Mouse (Mus musculus) kidney, adult 2 months (tissue): ENCODE data around the gene Lag3. TPM values are rescaled to one million over a fixed set of nuclear protein-coding genes. Genes with fewer than 3 reads are reported as not detected.
A peak's percentile ranks its signal among the peaks of the same experiment; 100 is the strongest.

Experiments
- DNase-seq: peaks from one replicate; pipeline ENCODE4 v3.0.0; 2021
- H3K27ac ChIP-seq: fragments of 200-500 bp; 2 replicates; pipeline ENCODE4 v1.5.1; 2012; ENCODE audit warnings: low read depth, low read length, control low read depth, inconsistent platforms; ENCODE audit not compliant: insufficient read depth
- H3K27me3 ChIP-seq: fragments of 200-500 bp; replicated peaks from 2 replicates; pipeline ENCODE4 v1.6.1; 2012; ENCODE audit warnings: mild to moderate bottlenecking, moderate library complexity, low read length, inconsistent platforms; ENCODE audit not compliant: control insufficient read depth, insufficient read depth
- H3K36me3 ChIP-seq: fragments of 200-500 bp; 2 replicates; pipeline ENCODE4 v1.6.1; 2012; ENCODE audit warnings: mild to moderate bottlenecking, moderate library complexity, low read length, inconsistent platforms; ENCODE audit not compliant: control insufficient read depth, insufficient read depth
- H3K4me1 ChIP-seq: fragments of 200-500 bp; 2 replicates; pipeline ENCODE4 v1.6.1; 2011; ENCODE audit warnings: low read length; ENCODE audit not compliant: control insufficient read depth, insufficient read depth
- H3K4me3 ChIP-seq: fragments of 200-500 bp; 2 replicates; pipeline ENCODE4 v1.5.1; 2011; ENCODE audit warnings: mild to moderate bottlenecking, low read depth, low read length, control low read depth; ENCODE audit not compliant: insufficient read depth
- CTCF ChIP-seq: fragments of 200-500 bp; conservative IDR thresholded peaks from 2 replicates; pipeline ENCODE4 v1.5.1; 2011; ENCODE audit warnings: low read depth, mild to moderate bottlenecking, control low read depth, low read length, moderate library complexity, mixed read lengths; ENCODE audit not compliant: insufficient read depth, insufficient read length
- POLR2A ChIP-seq: fragments of 200-500 bp; IDR thresholded peaks from one replicate; pipeline ENCODE4 v1.6.1; 2011; ENCODE audit warnings: low read depth, low read length, control low read depth
- WGBS: fragments of 180-500 bp; shearing (Covaris S2); methylation state at CpG from one replicate; pipeline ENCODE4 v1.1.7; 2018; 5-methylcytosine and 5-hydroxymethylcytosine counted together
- polyA plus RNA-seq: library from polyadenylated mRNA; depleted of rRNA; stranded (reverse); fragments of >200 nt; gene quantifications from 2 replicates; pipeline ENCODE4 v1.2.3, GENCODE M21; 2012

Gene Lag3
- polyA plus RNA-seq, 1 experiment: 1.5 TPM

GRCm38 (mm10) chr6:124920318-124921085, 9.0 kb upstream of the Lag3 start:
- Histone ChIP-seq H3K27me3 (no peaks in the 10 kb centered on the region), H3K27ac (peak overlapping the region; percentile 100), H3K36me3 (no peaks in the 10 kb centered on the region), H3K4me1 (peaks cover 17% of the 10 kb centered on the region), H3K4me3 (no peak overlapping the region)
- WGBS: 15% methylated on average over 9 of the region's 9 CpGs
- DNase-seq: peak; percentile 31
- TF ChIP-seq CTCF: no peak
- no peak for TF ChIP-seq POLR2A

DNA sequence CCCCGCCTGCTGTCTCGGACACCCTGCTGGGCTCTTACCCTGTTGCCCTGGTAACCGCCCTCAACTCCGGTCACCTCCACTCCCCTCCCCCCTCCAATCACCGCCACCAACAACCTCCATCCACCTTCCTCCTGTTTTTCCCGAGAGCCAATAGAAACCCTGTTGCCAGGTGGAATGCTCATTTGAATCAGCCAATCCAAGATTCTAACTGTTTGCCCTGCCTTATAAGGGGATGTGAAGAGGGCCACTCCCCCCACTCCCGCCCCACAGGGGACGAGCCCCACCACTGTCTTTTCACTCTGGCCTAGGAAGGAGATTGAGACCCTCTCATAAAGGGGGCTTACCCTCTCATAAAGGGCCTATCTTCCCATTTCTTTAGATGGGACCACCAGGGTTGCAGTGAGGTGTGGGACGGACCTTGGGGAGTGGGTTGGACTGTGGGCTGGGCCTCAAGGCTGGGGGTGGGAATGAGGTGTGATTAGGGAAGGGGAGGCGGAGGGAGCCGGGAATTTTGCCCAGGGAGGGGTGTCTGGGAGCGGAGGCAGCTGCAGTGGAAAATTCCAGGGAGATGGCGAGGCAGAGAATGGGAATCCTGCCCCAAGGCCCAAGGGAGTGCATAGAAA, 8.3 kb upstream of the Lag3 start, which contains the start of gene Ptms:
Ptms (minus strand) TSS at position 409 of the 623 bp plus-strand sequence.
- peak; percentile 99 for DNase-seq
- Histone ChIP-seq H3K36me3 (no peaks in the 10 kb centered on the region), H3K27ac (peak within 1 kb of the TSS; percentile 100), H3K27me3 (no peaks in the 10 kb centered on the region), H3K4me1 (peaks cover 14% of the 10 kb centered on the region), H3K4me3 (peak within 1 kb of the TSS; percentile 57)
- TF ChIP-seq POLR2A (no peak), CTCF (no peak)
- 2% methylated on average over 13 of the region's 13 CpGs for WGBS

DNA sequence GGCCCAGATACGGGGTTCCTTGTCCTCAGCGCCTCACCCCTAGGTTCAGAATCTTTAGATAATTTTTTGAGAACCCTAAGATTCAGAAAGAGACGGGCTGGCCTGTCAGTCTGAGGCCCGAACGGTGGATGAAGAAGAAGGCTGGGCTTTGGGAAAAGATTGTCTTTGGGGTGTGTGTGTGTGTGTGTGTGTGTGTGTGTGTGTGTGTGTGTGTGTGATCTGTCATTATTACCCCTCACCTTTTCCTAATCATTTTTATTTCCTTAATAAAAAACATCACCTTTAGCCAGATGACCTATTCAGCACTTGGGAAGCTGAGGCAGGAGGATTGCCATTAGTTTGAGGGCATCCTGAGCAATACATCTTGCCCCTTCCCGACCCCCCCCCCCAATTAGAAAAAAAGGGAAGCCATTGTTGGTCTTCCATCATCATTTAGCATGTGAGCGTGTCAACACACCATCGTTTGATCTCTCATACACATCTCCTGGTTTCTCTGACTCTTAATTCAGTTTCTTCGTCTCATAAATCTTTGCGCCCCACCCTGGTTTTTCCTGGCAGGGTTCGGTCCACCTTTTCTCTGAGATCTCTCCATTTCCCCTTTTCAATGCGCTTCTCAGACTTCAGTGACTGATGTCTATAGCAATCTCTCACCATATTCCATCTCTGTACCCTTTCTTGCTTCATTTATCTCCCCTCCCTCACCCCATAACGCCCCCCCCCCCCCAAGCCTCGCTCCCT, 7.6 kb upstream of the Lag3 start:
- Histone ChIP-seq H3K27me3 (no peaks in the 10 kb centered on the region), H3K4me1 (peaks cover 22% of the 10 kb centered on the region), H3K4me3 (no peak overlapping the region), H3K36me3 (peaks cover 1% of the 10 kb centered on the region; the same call in 1 of the 2 replicates), H3K27ac (peak overlapping the region; percentile 98)
- no peak for DNase-seq
- 17% methylated on average over 13 of the region's 14 CpGs for WGBS
- TF ChIP-seq CTCF (no peak), POLR2A (no peak)

DNA sequence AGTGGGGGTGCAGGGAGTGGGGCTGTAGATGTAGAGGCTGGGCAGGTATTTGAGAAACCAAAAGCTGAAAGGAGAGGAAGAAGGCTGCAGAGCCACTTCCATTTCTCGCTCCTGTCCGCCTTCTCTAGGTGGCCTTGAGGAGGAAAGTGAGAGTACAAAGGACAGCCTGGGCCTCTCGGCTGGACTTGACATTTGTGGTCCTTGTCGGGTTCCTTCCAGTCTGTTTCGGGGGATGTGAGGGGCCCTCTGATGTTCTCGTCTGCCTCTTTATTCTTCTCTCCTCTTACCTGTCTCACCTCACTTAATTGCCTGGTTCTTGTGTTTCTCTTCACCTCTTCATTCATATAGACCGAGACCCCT, 6.8 kb upstream of the Lag3 start:
- H3K36me3 ChIP-seq: peaks cover 3% of the 10 kb centered on the region; the same call in 1 of the 2 replicates
- H3K4me3 ChIP-seq: peak overlapping the region; percentile 96
- peaks cover 27% of the 10 kb centered on the region for H3K4me1 ChIP-seq
- H3K27me3 ChIP-seq: no peaks in the 10 kb centered on the region
- 7% methylated on average over 7 of the region's 7 CpGs for WGBS
- H3K27ac ChIP-seq: peak overlapping the region; percentile 98
- DNase-seq: no peak
- TF ChIP-seq CTCF: no peak
- no peak for TF ChIP-seq POLR2A

GRCm38 (mm10) chr6:124917518-124918330, 6.2 kb upstream of the Lag3 start:
- DNase-seq: peak; percentile 97
- peak overlapping the region; percentile 96 for H3K4me3 ChIP-seq
- peaks cover 3% of the 10 kb centered on the region; the same call in 1 of the 2 replicates for H3K36me3 ChIP-seq
- H3K27ac ChIP-seq: peak overlapping the region; percentile 98
- under 1% methylated on average over 79 of the region's 89 CpGs for WGBS
- peaks cover 27% of the 10 kb centered on the region for H3K4me1 ChIP-seq
- TF ChIP-seq POLR2A: peak; percentile 63
- TF ChIP-seq CTCF: no peak
- H3K27me3 ChIP-seq: no peaks in the 10 kb centered on the region

DNA sequence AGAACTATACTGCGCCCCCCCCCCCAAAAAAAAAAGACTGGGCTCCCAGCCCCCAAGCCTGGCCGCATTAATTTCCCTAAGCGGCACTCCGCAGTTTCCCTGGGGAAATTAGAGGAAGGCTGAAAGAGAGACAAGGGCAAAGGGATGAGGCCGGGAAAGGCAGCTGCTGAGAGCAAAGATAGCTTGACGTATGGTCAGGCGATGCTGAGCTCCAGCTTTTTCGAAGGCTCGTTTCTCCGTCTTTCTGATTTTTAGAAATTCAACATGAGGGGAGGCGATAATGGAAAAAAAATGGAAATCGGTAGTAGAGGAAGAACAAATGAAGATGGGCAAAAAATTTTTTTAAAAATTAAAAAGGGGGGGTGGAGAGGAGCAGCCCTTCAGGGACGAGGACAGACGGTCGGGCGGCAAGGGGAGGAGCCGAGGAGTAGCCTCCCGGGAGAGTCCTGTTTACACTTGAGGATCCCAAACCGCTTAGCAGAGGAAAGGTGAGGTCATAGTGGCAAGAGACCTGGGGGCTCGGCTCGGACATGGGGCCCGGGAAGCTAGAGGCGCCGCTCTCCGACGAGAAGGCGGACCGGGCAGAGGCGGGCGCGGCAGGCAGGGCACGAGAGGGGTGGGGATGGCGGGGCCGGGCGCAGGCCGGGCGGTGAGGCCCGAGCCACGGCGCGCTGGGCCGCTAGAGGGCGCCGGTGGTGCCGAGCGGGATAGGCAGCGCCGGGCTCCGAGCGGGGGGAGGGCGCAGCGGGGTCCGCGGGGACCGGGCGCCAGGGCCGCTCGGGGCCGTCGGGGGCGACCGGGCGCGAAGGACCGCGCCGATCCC, 5.4 kb upstream of the Lag3 start:
- Histone ChIP-seq H3K4me3 (peak overlapping the region; percentile 96), H3K4me1 (peaks cover 27% of the 10 kb centered on the region), H3K36me3 (peaks cover 3% of the 10 kb centered on the region; the same call in 1 of the 2 replicates), H3K27me3 (no peaks in the 10 kb centered on the region), H3K27ac (peak overlapping the region; percentile 97)
- WGBS: under 1% methylated on average over 59 of the region's 67 CpGs
- DNase-seq: peak; percentile 94
- TF ChIP-seq POLR2A (no peak), CTCF (peak; percentile 58)
